Mouse (Mus musculus) ES-E14 (cell line): ENCODE measurements at regions not wholly inside any gene's neighbourhood (a gene's known extent, or its start where the extent isn't known, plus 50 kb on each side); places are given as distances from the start of the nearest gene placed in this dataset.

Experiments used
- CHD2 ChIP-seq: IDR thresholded peaks from 2 replicates; pipeline ENCODE4 v1.6.1; 2014; ENCODE audit warnings: mild to moderate bottlenecking, low read depth, low read length, inconsistent platforms
- HCFC1 ChIP-seq: IDR thresholded peaks from 2 replicates; pipeline ENCODE4 v1.6.1; 2012; ENCODE audit warnings: low read length, inconsistent platforms, borderline replicate concordance; ENCODE audit not compliant: insufficient read depth
- MAFK ChIP-seq: IDR thresholded peaks from 2 replicates; pipeline ENCODE4 v1.6.1; 2014; ENCODE audit warnings: mild to moderate bottlenecking, low read depth, low read length, inconsistent platforms; ENCODE audit not compliant: insufficient read depth
- ZC3H11A ChIP-seq: IDR thresholded peaks from 2 replicates; pipeline ENCODE4 v1.6.1; 2012; ENCODE audit warnings: low read depth, mild to moderate bottlenecking, inconsistent platforms, low read length, borderline replicate concordance
- ZNF384 ChIP-seq: IDR thresholded peaks from 2 replicates; pipeline ENCODE4 v1.6.1; 2012; ENCODE audit warnings: low read depth, low read length, inconsistent platforms

GRCm38 (mm10) chr9:23125761-23126704 lies 96.8 kb upstream of the Bmper start:
- TF ChIP-seq ZNF384 (no peak), ZC3H11A (no peak), MAFK (no peak), HCFC1 (no peak), CHD2 (no peak)
